Mouse (Mus musculus): ENCODE data around the gene Pdzd8.

Pdzd8 gene

DNA sequence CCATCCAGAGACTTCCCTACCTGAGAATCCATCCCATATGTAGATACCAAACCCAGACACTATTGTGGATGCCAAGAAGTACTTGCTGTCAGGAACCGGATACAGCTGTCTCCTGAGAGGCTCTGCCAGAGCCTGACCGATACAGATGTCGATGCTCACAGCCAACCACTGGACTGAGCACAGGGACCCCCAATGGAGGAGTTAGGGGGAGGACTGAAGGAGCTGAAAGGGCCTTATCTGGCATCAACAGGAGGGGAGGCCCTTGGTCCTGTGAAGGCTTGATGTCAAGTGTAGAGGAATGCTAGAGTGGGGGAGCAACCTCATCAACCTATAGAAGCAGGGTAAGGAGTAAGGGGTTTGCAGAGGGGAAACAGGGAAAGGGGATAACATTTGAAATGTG, 7.2 kb upstream of the Pdzd8 start:
- no peak for DNase-seq

- DNase-seq, result no peak
Observed at GRCm38 (mm10) chr19:59351151-59351889, 5.7 kb upstream of the Pdzd8 start.

DNA sequence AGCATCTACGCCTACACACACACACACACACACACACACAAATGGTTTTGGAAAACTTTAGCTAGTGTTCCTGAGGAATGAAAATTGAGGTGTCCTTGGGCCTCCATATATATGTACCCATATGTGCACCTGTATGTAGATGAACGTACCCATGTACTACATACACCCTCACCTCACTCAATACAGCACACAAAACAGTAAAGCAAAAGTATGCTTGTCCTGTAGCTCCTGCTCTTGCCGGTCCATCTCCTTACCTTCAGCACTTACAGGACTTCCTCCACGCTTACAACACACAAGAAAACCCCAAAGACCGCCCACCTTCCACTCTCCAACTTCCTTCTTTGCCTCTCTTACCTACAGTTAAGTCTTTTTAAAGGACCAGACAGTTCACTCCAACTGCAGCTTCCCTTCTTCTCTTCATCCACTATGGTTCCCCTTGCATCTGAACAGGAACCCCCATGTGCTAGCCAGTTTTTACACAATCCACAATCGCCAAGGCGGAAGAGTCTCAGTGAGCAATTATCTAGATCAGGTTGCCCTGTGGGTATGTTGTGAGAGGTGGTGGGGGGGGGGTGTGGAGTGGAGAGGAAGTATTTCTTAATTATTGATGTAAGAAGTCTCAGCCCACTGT, 4.8 kb upstream of the Pdzd8 start:
- DNase-seq, result no peak

GRCm38 (mm10) chr19:59349329-59349960, 3.9 kb upstream of the Pdzd8 start:
- DNase-seq, result no peak

- DNase-seq, result no peak
Observed at GRCm38 (mm10) chr19:59346325-59346724, 745 bp upstream of the Pdzd8 start.

DNA sequence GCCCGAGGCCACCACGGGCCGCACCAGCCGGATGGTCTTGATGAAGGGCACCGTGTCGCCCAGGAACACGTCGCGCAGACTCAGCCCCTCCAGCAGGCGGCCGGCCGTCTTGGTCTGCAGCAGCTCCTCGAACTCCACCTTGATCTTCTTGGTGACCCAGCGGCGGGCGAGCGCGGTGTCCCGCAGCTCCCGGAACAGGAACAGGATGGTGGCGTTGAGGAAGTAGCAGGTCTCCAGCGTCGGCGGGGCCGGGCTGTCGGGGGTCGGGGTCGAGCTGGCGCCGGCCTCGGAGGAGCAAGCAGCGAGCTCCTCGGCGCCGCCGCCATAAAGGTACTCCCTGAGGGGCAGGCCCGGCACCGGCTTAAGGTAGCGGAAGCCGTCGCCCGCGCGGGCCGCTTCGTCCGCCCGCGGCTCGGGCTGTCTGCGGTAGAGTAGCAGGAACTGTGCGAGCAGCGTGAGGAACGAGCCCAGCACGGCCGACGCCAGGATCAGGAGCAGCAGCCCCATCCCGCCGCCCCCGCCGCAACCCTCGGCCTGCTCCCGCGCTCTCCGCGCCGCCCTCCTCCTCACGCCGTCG, 411 bp downstream of the Pdzd8 start:
- DNase-seq, result peak in 1 of 2 experiments; percentile 67

GRCm38 (mm10) chr19:59344304-59344711, 1.3 kb downstream of the Pdzd8 start:
- peak; percentile 35 to 42 for DNase-seq

DNA sequence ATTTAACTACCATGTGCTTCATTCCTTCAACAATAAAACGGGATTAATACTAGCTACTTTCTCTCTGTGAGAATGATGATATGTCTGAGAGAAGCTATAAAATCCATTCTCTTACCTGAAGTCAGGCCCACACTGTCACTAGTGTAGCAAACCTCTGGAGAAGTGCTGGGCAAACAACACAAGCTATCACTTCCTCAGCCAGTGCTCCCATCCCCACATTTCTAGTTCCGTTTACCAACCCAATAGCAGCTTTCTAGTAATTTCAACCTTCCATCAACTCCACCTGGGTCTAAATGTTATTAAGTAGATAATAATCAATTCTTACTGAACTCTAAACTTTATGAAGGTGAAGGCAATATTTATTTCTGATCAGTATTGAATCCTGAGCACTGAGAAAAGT, 2.6 kb downstream of the Pdzd8 start:
- DNase-seq, result no peak

DNA sequence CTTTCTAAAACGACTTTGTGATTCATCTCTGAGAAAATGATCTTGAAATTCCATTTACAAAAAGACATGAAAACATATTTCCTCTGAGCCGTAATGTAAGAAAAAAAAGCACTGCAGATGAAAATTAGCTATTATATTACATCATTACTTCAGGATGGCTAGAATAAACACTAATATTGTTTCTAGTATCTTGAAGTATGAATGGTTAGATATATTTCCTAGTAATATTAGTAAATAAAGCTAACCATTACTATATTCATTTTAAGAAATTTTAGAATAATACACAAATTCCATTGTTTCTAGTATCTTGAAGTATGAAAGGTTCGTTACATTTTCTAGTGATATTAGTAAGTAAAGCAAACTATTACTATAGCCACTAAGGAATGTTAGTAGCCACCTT, 5.7 kb downstream of the Pdzd8 start:
- no peak for DNase-seq

DNA sequence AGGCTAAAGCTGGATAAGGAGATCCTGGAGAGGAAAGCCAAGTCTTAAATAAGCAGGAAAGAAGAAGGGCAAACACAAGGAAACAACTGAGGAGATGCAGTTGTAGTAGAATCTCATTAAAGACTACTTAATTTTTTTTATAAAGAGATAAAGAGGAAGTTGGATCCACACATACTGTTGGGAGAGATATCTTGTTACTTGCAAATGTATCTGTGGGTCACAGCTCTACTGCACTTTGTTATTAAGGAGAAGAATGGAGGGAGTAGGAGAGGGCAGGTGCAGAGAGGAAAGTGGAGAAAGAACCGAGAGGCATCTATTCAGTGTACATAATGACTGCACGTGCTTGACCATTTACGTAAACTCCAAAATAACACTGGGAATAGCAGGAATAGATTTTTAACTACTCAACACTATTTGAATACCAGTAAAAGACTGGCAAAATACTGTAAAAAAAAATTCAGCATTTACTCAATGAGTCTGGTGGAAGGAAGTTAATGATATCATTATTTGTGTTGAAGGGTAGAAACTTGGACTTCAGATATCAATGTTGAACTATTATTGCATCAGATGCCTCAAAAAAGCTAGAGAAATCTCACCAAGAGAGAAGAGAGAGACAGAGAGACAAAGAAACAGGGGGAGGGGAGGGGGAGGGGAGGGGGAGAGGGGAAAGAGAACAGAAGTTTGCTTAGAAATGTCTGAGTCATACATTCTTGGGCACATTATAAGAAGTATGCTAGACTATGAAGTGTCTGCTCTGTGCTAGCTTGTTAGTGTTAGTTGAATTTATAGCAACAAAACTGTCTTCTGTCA, 7.5 kb downstream of the Pdzd8 start:
- no peak for DNase-seq

GRCm38 (mm10) chr19:59336655-59337054, 8.9 kb downstream of the Pdzd8 start:
- DNase-seq, result no peak

- no peak for DNase-seq
Observed at GRCm38 (mm10) chr19:59330816-59331225, 14.8 kb downstream of the Pdzd8 start.

DNA sequence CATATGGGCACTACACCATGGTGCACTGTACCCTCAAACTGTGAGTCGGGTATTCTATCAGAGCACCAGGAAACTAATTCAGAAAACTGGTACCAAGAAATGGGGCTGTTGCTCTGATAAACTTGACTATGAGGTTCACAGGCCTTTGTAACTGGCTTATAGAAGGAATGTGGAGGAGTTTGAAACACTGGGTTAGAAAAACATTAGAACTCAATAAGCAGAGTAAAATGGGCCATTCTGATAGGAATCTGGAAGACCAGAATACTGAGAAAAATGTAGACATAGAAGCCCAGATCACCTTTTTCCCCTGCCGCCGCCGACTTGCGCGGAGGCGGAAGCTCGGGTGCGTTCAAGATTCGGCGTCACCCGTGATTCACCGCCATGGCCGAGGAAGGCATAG, 23.6 kb downstream of the Pdzd8 start, which contains the start of gene Rps12-ps3:
Rps12-ps3 (plus strand) TSS at position 301 of the 400 bp plus-strand sequence.
- no peak for DNase-seq

DNA sequence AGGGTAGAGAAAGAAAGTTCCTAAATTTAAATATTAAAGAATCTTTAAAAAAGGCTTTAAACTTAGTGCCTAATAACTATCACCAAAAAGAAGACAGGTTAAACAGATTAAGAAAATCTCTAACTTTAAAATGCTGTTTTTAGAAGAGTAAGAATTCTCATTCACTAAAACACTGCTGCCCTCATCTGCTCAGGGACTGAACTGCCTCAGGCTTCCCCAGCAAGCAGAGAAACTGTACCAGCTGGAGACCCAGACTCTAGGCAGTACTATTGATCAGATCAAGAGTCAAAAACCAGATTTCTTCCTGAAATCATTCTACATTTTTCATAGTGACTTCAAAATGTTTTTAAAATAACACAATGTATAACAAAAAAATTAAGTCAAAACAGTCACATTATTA, 29.0 kb downstream of the Pdzd8 start:
- peak in 1 of 2 experiments; percentile 30 for DNase-seq

GRCm38 (mm10) chr19:59315308-59315707, 30.3 kb downstream of the Pdzd8 start:
- DNase-seq, result no peak

DNA sequence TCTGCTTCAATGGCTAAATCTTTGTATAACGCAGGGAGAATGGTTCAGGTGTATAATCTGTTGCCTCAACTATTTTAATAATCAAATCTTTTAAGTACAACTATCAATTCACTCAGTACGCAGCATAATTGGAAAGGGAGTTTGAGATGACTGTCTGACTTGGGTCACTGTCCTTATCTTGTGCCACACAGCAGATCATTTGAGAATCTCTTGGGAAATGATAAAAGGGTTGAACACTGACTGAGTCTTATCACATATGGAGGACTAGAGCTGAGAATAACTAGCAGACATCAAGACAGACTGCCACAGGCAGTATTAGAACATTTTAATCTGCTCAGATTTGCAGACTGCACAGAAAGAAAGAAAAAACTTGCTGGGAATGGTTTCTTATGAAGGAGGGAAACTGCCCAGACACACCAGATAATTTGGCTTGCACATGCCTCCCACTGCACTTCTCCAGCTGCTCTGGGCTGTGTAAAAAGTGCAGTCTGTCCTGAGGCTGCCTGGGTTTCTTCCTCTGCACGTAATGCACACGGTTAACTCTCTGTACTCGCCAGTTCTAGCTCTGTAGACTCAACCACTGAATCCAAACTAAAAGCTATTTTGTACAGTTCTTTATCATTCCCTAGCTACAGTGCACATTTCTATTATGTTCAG, 53.3 kb downstream of the Pdzd8 start:
- no peak for DNase-seq

DNA sequence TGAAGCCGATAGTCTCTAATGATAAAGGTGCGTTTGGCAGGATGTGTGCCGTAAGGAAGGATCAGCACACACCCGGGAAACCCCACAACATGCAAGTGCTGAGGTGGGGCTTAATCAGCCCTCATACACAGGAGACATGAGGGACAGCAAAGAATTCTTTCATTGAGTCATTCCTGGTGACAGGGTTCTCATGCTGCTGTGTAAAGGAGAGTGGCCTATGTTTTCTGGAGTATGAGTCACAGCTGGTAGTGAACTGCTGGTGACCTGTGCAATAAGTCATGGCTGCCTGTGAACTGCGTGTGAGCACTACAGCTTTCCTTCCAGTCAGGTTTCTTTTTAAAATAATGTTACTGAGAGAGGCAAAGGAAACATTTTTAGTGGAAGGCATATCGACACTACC, 55.8 kb downstream of the Pdzd8 start:
- no peak for DNase-seq

- DNase-seq, result no peak
Observed at GRCm38 (mm10) chr19:59289042-59289441, 56.5 kb downstream of the Pdzd8 start.

- no peak for DNase-seq
Observed at GRCm38 (mm10) chr19:59282001-59282400, 63.6 kb downstream of the Pdzd8 start.

DNA sequence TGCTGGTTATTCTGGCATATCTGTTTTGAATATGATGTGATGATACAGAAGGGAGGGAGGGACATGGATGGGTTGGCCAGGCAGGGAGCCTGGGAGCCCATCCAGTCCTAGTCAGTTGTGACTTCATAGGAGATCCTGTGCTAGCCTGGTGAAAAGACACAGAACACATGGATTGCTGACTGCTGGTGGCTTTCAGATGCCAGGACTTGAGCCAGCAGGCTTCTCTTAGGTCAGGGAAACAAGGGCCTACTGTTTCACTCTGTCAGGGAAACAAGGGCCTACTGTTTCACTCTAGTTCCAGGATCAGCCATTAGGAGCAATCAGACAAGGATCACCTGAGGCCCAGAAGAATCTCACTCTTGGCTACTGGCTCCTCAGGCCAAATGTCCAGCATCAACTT, 64.7 kb downstream of the Pdzd8 start:
- DNase-seq, result no peak

DNA sequence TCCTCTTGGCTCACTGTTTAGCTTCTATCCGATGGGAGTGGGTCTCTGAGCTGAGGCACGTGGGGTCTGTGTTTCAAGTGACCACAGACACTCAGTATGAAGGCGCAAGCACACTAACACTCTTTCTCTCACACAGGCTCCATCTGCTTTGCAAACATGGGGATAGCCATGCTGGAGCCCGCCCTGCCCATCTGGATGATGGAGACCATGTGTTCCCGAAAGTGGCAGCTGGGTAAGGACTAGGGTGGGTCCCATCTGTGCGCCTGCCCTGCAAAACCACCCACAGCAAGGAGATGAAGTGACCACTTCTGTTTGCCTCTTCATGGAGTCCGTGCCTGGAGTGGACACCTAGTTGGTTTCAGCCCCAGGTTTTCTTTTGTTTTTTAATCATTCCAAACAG, 69.2 kb downstream of the Pdzd8 start:
- DNase-seq, result no peak

DNA sequence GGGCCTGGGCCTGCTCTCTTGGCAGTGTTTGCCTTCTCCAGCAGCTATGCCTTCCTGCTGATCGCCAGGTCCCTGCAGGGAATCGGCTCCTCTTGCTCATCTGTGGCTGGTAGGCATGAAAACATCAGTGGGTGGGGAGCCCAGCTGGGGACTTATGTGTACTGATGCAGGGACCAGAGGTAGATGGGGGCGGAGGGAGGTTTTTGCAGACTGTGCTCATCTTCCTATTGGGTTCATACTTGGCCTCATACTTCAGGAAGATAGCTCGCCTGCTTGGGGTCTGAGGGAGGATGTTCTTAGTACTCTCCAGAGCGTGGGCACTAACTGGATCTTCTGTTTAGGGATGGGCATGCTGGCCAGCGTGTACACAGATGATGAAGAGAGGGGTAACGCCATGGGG, 72.4 kb downstream of the Pdzd8 start:
- no peak for DNase-seq

Measured in cerebellum, postnatal 25 days (tissue).